Mouse (Mus musculus): ENCODE measurements around the gene Gna15. TPM values are rescaled to one million over a fixed set of nuclear protein-coding genes. Genes with fewer than 3 reads are reported as not detected.

Gene Gna15
- polyA plus RNA-seq, 1 experiment from 2014 or later: 1.7 TPM

DNA sequence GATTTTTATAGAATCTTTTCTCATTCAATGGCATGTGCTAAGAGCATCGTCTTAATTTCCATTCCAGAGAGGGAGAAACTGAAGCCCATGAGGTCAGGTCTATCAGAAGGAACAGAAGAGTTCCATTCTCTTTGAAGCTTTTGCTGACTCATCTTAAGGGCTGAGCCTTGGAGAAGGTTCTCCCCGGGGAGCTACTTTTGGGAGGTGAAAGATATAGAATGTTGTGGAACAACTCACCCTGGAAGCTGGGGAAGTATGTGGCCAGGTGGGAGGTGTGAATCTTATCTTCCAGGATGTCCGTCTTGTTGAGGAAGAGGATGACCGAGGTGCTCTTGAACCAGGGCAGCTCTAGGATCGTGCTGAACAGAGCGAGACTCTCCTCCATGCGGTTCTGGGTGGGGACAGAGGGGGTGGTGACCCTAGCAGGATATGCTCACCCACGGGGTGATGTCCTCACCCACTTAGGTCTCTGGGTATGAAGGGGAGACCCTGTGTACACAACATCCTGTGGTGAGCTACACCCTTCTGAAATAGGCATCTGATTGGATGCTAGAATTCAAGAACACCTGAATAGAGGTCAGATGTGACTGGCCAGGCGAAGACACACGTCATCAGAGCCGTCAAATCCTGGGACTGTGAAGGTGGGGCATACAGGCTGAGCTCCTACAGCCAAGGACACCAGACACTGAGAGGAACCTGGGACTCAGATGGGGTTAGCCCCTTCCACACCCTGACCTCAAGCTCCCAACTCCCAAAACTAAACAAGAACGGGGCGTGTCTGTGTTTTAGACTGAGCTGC, 16.1 kb downstream of the Gna15 start:
- Histone ChIP-seq H3K27ac (ENCODE audit: low read depth) (no peak overlapping the region), H3K36me3 (ENCODE audit: insufficient read depth) (no peaks in the 10 kb centered on the region), H3K27me3 (ENCODE audit: insufficient read depth, low read length) (no peaks in the 10 kb centered on the region), H3K4me1 (ENCODE audit: insufficient read depth) (no peaks in the 10 kb centered on the region), H3K9ac (no peak overlapping the region), H3K4me3 (ENCODE audit: low read depth, low read length) (no peak overlapping the region), H3K4me2 (no peak overlapping the region), H3K9me3 (ENCODE audit: low read depth, low read length) (no peaks in the 10 kb centered on the region)
- WGBS: 63% methylated on average over 13 of the region's 13 CpGs
- ATAC-seq (ENCODE audit: insufficient read depth) (no peak), DNase-seq (no peak)
- no peak for TF ChIP-seq CTCF (IDR thresholded peaks at IDR 0.05; ENCODE audit: low read depth)

DNA sequence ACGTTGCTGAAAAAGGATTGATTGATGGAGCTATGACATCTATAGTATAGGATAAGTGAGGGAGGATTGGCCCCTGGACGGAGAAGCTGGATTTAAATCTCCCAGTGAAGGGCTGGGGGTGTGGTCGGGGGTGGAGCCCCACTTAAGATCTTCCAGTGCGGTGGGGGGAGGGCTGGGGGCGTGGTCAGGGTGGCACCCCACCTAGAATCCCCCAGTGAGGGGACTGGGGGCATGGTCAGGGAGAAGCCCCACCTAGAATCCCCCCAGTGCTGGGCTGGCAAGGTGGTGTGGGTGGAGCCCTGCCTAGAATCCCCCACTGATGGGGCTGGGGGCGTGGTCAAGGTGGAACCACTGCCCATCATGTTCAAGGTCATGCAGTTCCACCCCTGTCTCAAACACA, 16.9 kb downstream of the Gna15 start:
- 25% methylated on average over 6 of the region's 6 CpGs for WGBS
- Histone ChIP-seq H3K4me2 (no peak overlapping the region), H3K27me3 (ENCODE audit: insufficient read depth, low read length) (no peaks in the 10 kb centered on the region), H3K9me3 (ENCODE audit: low read depth, low read length) (no peaks in the 10 kb centered on the region), H3K36me3 (ENCODE audit: insufficient read depth) (no peaks in the 10 kb centered on the region), H3K4me3 (ENCODE audit: low read depth, low read length) (no peak overlapping the region), H3K27ac (ENCODE audit: low read depth) (no peak overlapping the region), H3K9ac (no peak overlapping the region), H3K4me1 (ENCODE audit: insufficient read depth) (no peaks in the 10 kb centered on the region)
- ATAC-seq (ENCODE audit: insufficient read depth) (no peak), DNase-seq (no peak)
- TF ChIP-seq CTCF (IDR thresholded peaks at IDR 0.05; ENCODE audit: low read depth): no peak

- Histone ChIP-seq H3K27ac (ENCODE audit: low read depth) (no peak overlapping the region), H3K4me1 (ENCODE audit: insufficient read depth) (no peaks in the 10 kb centered on the region), H3K9ac (no peak overlapping the region), H3K27me3 (ENCODE audit: insufficient read depth, low read length) (no peaks in the 10 kb centered on the region), H3K36me3 (ENCODE audit: insufficient read depth) (no peaks in the 10 kb centered on the region), H3K4me3 (ENCODE audit: low read depth, low read length) (no peak overlapping the region), H3K9me3 (ENCODE audit: low read depth, low read length) (no peaks in the 10 kb centered on the region), H3K4me2 (no peak overlapping the region)
- 68% methylated on average over 15 of the region's 15 CpGs for WGBS
- ATAC-seq (ENCODE audit: insufficient read depth): no peak
- DNase-seq: no peak
- TF ChIP-seq CTCF (IDR thresholded peaks at IDR 0.05; ENCODE audit: low read depth): no peak
Measured at GRCm38 (mm10) chr10:81505016-81505664, 18.9 kb downstream of the Gna15 start.

DNA sequence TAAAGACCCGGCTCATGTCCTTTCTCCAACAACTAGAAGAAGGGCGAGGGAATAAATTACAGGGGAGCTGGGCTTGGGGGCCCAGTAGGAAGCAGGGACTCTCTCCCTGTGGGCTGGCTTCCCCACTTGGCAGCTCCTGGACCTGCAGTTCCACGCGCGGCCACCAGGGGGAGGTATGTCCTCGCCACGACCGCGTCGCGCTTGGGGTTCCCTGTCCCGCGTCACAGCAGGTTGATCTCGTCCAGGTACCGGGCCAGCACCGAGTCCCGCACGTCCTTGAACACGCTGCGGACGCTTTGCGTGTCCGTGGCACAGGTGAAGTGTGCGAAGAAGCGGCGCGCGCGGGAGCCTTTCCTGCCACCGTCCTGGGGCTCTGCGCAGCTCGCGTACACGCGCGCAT, 21.4 kb downstream of the Gna15 start:
- WGBS: 9% methylated on average over 36 of the region's 36 CpGs
- no peaks in the 10 kb centered on the region for H3K27me3 ChIP-seq (ENCODE audit: insufficient read depth, low read length)
- ATAC-seq (ENCODE audit: insufficient read depth) (peak; percentile 39; the same call in 1 of the 2 replicates), DNase-seq (peak; percentile 87)
- H3K4me3 ChIP-seq (ENCODE audit: low read depth, low read length): peak overlapping the region; percentile 33
- no peak overlapping the region for H3K27ac ChIP-seq (ENCODE audit: low read depth)
- no peaks in the 10 kb centered on the region for H3K4me1 ChIP-seq (ENCODE audit: insufficient read depth)
- H3K4me2 ChIP-seq: peak overlapping the region; percentile 64
- peak overlapping the region; percentile 43; the same call in 1 of the 2 replicates for H3K9ac ChIP-seq
- H3K36me3 ChIP-seq (ENCODE audit: insufficient read depth): no peaks in the 10 kb centered on the region
- no peaks in the 10 kb centered on the region for H3K9me3 ChIP-seq (ENCODE audit: low read depth, low read length)
- peak; percentile 100 for TF ChIP-seq CTCF (IDR thresholded peaks at IDR 0.05; ENCODE audit: low read depth)

DNA sequence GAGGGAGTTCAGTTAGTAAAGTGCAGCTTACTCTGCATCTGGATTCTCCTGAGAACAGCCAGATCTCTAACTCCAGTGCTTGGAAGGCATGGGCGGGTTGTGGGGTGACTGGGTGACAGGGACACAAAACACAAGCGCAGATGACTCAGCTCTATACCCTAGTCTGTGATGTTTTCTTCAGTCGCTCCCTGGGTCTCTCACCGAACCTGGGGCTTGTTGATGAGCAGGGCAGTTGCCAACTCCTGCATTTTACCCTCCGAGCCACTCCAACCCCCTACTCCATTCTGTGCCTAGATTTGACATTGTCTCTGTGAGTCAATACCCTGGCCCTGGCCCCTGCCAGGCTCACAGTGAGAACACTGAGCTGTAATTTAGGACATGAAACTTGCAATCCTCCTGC, 22.2 kb downstream of the Gna15 start:
- H3K36me3 ChIP-seq (ENCODE audit: insufficient read depth): no peaks in the 10 kb centered on the region
- H3K9ac ChIP-seq: no peak overlapping the region
- no peak overlapping the region for H3K4me2 ChIP-seq
- no peak for TF ChIP-seq CTCF (IDR thresholded peaks at IDR 0.05; ENCODE audit: low read depth)
- 0 out of 2 replicates have a peak, but pooled peaks cover 1% of the 10 kb centered on the region for H3K4me1 ChIP-seq (ENCODE audit: insufficient read depth)
- no peak overlapping the region for H3K4me3 ChIP-seq (ENCODE audit: low read depth, low read length)
- no peaks in the 10 kb centered on the region for H3K9me3 ChIP-seq (ENCODE audit: low read depth, low read length)
- no peaks in the 10 kb centered on the region for H3K27me3 ChIP-seq (ENCODE audit: insufficient read depth, low read length)
- H3K27ac ChIP-seq (ENCODE audit: low read depth): no peak overlapping the region
- WGBS: 80% methylated on average over 5 of the region's 5 CpGs
- DNase-seq (no peak), ATAC-seq (ENCODE audit: insufficient read depth) (no peak)

GRCm38 (mm10) chr10:81500032-81500431, 24.0 kb downstream of the Gna15 start, which contains the start of gene S1pr4:
Gene S1pr4 (minus strand): TSS chr10:81500132.
- Histone ChIP-seq H3K4me3 (ENCODE audit: low read depth, low read length) (no peak within 1 kb of the TSS), H3K9me3 (ENCODE audit: low read depth, low read length) (no peaks in the 10 kb centered on the region), H3K4me2 (0 out of 2 replicates have a peak within 1 kb of the TSS, but pooled peaks have one; percentile 23), H3K27me3 (ENCODE audit: insufficient read depth, low read length) (no peaks in the 10 kb centered on the region), H3K36me3 (ENCODE audit: insufficient read depth) (no peaks in the 10 kb centered on the region), H3K27ac (ENCODE audit: low read depth) (no peak within 1 kb of the TSS), H3K9ac (no peak within 1 kb of the TSS; the same call in 1 of the 2 replicates), H3K4me1 (ENCODE audit: insufficient read depth) (peaks cover 6% of the 10 kb centered on the region; the same call in 1 of the 2 replicates)
- ATAC-seq (ENCODE audit: insufficient read depth) (no peak), DNase-seq (no peak)
- TF ChIP-seq CTCF (IDR thresholded peaks at IDR 0.05; ENCODE audit: low read depth): no peak
- WGBS: 83% methylated on average over 3 of the region's 3 CpGs

All from lung, embryonic 14.5 days (tissue).